Mouse (Mus musculus) small intestine, adult 2 months (tissue): Measurements from ENCODE around the gene Bod1.

Source experiments
- CTCF ChIP-seq: fragments of 200-500 bp; IDR thresholded peaks from 2 replicates; pipeline ENCODE4 v1.5.1; 2012; ENCODE audit warnings: low read depth, mild to moderate bottlenecking, control low read depth, inconsistent platforms, low read length, moderate library complexity, mixed read lengths; ENCODE audit not compliant: insufficient replicate concordance, insufficient read length; ENCODE audit errors: extremely low read depth
- POLR2A ChIP-seq: fragments of 200-500 bp; IDR thresholded peaks from 2 replicates; pipeline ENCODE4 v1.6.1; 2012; ENCODE audit warnings: low read depth, mild to moderate bottlenecking, control low read depth, inconsistent platforms, low read length, moderate library complexity

GRCm38 (mm10) chr11:31616722-31617121, 55.0 kb downstream of the Bod1 start:
- TF ChIP-seq CTCF, result no peak
- no peak for TF ChIP-seq POLR2A
